Mouse (Mus musculus): ENCODE measurements around the gene Col23a1. TPM values are rescaled to one million over a fixed set of nuclear protein-coding genes. Genes with fewer than 3 reads are reported as not detected.
"Not testable (repeated sequence)": the region's sequence is repeated elsewhere in the genome, so short reads cannot be mapped to it uniquely, and the experiment has no call there.

The Col23a1 gene
- total RNA-seq, 2 experiments from 2014 or later: 11.1 TPM

DNA sequence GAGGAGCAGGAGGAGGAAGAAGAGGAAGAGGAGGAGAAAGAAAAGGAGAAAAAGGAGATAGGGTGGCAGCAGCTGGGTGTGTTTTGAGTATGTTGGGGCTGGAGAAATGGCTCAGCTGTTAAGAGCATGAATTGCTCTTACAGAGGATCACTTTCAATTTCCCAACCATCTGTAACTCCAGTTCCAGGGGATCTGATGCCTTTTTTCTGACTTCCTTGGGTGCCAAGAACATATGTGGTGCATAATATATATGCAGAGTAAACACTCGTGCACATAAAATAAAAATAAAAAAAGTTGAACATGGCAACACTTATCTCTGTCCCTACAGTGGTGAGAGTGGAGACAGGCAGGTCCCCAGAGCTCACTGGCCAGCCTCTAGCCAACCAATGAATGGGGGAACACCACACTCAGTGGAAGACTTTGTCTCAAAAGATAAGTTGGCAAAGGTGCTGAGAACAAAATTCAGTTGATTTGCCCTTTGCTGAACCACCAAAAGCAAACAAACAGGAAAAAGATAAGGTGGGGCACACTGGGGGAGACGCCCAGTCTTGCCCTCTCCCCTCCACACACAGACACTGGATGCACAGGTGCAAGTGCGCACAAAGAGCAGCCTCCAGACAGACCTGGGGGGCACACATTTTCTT, 319.7 kb downstream of the Col23a1 start:
- DNase-seq: no peak
- intact Hi-C loops (cut with DNase I): no loop called here

DNA sequence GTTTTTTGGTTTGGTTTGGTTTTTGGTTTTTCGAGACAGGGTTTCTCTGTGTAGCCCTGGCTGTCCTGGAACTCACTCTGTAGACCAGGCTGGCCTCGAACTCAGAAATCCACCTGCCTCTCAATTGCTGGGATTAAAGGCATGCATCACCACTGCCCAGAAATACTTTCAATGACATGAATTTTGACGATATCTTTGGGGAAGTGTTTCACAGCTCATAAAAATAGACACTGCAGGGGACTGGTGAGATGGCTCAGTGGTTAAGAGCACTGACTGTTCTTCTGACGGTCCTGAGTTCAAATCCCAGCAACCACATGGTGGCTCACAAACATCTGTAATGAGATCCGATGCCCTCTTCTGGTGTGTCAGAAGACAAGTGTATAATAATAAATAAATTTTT, 320.2 kb downstream of the Col23a1 start:
- intact Hi-C loops (cut with DNase I); DNase-seq: not testable (repeated sequence)

DNA sequence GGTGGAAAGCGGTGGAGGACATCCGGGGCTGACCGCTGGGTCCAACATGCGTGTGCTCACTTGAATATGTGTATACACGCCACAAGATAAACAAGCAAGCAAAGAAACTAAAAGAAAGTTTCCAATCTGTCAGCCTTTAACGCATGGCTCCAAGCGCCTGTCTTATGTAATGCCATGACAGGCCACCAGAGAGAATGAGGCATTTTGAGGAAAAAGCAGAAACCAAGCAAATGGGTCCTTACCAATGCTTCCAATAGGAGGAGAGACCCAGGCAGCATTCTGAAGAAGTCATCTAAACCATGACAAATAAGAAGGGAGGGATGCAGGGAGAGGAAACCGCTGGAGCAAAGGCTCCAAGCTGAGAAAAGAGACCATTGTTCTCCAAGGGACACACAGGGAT, 324.5 kb downstream of the Col23a1 start:
- no peak for DNase-seq
- intact Hi-C loops (cut with DNase I): no loop called here

DNA sequence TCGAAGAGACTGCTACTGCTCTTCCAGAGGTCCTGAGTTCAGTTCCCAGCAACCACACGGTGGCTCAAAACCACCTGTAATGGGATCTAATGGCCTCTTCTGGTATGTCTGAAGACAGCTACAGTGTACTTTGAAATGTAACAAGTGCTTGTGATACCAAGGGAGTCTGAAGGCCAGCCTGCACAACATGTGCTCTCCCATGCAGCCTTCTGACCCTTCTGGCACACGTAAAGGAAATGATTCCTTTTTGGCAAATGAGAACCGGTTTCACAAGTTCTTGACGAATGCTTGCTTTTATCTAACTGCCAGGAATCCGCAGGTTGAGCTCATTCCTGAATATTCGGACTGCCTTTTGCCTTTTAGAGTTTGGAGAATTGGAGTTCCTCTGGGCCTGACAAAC, 325.4 kb downstream of the Col23a1 start:
- DNase-seq: no peak
- intact Hi-C loops (cut with DNase I): loop anchor here (5.0 kb wide), 1 partner anchor 67 kb away; no protein-coding TSS in a partner anchor

DNA sequence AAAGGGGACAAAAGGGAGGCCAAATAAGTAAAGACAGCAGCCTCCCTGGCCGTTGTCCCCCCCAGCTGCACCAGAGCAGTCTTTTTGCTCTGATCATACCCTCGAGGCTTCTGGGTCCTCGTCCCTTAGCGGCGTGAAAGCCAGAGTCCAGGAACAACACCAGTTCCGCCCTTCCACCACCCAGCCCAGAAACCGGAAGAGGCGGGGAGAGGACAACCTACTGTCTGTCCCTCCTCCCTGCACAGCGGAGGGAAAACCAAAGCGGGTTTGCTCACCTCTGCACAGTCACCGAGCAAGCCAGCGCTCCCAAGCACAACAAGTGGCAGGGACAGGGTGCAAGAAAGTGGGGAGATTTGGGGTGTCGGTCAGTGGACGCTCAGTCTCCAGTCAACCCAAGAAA, 325.9 kb downstream of the Col23a1 start:
- intact Hi-C loops (cut with DNase I): loop anchor here (5.0 kb wide), 1 partner anchor 67 kb away; no protein-coding TSS in a partner anchor
- DNase-seq: peak; percentile 34

DNA sequence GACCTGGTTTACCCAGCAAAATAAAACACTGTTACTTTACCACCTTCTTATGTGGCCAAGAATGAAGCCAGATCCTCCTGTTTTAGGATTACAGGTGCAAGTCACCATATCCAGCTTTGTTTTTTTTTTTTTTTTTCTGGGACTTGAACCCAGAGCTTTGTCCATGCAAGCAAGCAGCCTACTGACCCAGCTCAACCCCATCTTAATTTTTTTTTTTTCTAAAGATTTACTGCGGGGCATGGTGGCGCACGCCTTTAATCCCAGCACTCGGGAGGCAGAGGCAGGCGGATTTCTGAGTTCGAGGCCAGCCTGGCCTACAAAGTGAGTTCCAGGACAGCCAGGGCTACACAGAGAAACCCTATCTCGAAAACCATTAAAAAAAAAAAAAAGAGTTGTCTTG, 326.4 kb downstream of the Col23a1 start:
- not testable (repeated sequence) for DNase-seq
- intact Hi-C loops (cut with DNase I): loop anchor here (5.0 kb wide), 1 partner anchor 66 kb away; no protein-coding TSS in a partner anchor

DNA sequence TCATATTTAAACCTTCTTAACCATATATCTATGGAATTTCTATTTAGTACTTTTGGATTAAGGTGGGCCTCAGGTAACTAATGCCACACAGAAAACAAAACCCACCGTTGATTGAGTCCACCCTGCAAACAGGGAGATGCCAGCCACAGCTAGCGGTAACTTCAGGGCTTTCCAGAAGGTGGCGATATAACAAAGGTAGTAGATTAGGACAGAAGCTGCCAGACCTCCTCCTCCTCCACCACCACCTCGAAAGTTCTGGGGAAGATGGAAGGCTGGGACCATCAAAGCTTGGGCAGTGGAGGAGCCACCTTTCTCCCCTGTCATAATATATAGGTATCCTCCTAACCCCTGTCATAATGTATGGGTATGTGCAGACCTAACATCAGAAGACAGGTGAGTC, 328.0 kb downstream of the Col23a1 start:
- intact Hi-C loops (cut with DNase I): loop anchor here (5.0 kb wide), 1 partner anchor 65 kb away; no protein-coding TSS in a partner anchor
- DNase-seq: peak; percentile 75

DNA sequence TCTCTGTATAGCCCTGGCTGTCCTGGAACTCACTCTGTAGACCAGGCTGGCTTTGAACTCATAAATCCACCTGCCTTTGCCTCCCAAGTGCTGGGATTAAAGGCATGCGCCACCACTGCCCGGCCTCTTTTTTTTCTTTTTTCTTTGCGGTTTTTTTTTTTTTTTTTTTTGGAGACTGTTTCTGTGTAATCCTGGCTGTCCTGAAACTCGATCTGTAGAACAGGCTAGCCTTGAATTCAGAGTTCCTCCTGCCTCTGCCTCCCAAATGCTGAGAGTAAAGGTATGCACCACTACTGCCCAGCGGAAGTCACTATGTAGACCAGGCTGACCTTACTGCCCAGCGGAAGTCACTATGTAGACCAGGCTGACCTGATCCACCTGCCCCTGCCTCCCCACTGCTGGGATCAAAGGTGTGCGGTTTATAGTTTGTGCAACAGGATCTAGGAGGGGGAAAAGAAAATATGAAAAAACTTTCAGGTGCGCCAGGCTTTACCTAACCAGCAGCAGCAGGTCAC, 329.2 kb downstream of the Col23a1 start:
- DNase-seq: no peak
- intact Hi-C loops (cut with DNase I): loop anchor here (5.0 kb wide), 1 partner anchor 63 kb away; no protein-coding TSS in a partner anchor

DNA sequence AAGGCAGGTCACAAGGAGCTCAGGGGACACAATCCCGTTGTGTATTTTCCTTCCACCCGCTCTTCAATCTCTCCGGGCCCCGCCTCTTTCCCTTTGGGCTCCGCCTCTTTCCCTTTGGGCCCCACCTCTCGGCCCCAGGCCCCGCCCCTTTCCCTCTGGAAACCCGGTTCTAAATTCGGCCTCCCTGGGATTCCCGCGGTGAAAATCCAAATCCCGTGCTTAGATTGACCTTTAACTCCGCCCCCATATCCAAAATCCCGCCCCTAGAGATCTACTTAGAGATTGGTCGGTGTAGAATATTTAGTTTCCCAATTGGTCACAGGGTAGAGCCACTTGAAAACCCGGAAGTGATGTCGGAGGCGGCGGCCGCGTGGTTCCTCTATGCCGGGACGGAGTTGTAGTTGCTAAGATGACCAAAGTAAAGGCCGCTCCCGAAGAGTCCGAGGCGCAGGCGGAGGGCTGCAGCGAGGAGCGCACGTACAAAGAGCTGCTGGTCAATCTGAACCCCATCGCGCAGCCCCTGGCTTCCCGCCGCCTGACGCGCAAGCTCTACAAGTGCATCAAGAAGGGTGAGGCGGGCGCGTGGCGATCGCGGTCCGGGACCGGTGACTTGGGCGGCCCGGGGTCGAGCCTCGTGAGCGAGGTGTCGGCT, 329.8 kb downstream of the Col23a1 start, which contains the start of gene Nhp2:
Nhp2 (plus strand) TSS at position 327 of the 652 bp plus-strand sequence.
- intact Hi-C loops (cut with DNase I): loop anchor here (5.0 kb wide), 1 partner anchor 63 kb away; no protein-coding TSS in a partner anchor
- peak; percentile 96 for DNase-seq

DNA sequence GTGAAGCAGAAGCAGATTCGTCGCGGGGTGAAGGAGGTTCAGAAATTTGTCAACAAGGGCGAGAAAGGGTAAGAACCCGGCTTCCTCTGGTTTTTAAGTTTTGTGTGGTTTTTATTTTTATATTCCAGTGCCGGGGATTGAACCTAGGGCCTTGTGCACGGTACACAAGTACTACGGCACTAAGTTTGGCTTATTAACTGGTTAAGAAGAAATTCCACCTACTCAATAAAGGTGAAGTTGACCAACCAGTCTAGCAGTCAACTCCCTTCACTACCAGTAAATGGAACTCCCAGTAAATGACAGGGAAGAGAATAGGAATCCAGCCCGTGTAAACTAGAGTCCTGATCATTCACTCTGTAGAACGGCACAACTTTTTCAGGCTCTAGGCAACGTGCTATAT, 330.4 kb downstream of the Col23a1 start:
- intact Hi-C loops (cut with DNase I): no loop called here

DNA sequence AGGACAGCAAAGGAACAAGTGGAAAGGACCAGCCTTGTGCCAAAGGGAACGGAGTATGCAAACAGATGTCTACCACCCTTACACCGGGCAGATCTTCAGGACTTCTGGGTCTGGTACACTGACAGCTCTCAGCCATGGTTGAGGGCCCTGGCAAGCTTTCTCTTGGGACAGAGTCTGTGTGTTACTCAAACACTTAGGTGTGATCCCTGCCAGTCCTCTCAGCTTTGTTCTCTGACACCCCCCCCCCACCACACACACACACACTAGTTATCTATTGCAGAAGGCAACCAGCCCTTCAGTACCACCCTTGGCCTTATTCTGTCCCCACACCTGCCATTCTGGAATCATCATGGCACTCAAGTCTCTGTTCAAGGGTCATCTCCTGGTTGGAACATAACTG, 332.1 kb downstream of the Col23a1 start:
- no peak for DNase-seq
- intact Hi-C loops (cut with DNase I): no loop called here

More for the DNA sequence above, 330.4 kb downstream of the Col23a1 start:
- DNase-seq: no peak

DNA sequence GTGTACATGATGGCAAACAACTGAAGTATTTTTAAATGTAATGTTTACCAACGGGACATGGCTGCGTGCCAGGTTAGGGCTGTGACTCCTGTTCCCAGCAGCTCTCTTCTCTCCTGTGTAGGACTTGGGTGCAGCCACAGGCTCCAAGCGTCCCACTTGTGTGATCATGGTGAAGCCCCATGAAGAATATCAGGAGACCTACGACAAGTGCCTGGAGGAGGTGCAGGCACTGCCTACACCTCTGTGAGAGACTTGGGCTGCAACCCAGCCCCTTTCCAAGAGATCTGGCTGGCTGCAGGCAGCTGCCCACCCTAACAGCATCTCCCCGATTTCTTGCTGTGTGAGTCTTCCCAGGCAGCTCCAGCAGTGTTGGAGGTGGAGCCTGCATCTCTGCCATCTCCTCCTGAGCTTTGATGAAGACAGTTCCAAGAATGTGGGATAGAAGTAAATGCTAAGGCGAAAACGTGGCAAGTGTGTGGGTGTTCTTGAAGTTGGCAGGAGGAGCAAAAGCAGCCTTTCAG, 333.3 kb downstream of the Col23a1 start:
- intact Hi-C loops (cut with DNase I): no loop called here
- DNase-seq: no peak

DNA sequence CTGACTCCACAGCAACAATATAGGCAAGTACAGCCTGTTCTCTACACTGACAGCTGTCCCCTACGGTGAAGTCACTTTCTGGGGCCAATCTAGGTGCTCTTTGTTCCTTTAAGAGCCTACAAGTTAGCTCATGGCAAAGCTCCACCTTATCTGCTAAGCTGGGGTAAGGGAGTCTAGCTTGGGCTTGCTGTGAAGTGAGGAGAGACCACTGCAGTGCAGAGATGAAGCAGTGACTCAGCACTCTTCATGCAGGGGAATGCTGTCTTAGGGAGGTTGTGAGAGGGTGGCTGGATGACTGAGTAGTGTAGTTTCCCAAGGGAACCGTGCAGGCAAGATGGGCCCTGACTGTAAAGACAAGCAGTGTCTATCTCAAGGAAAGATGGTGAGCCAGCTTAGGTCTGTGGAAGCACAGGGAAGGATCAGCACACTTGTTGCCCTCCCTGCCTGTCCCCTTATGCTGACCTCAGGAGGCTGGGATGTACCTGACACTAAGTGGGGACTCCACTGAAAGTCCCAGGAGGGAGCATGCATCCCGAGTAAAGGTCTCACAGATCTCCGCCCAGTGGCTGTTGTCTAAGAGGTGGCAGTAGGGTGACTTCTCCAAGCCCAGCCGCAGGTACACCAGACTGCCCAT, 335.6 kb downstream of the Col23a1 start:
- DNase-seq: no peak

DNA sequence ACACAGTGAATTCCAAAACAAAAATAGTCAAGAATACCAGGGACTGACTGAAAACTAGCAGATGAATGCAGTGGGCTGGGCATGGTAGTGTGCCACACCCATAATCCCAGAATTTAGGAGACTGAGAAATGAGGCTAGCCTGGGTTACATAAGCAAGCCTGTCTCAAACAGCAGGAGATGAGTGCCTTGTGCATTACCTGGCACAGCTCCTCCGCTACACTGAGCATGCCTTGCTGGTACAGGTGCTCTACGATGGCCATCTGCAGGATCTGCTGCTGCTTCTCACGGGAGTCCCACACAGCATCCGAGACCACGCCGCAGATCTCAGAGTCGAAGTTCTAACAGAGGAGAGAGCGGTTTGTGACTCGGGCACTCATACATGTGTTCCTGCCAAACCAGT, 337.7 kb downstream of the Col23a1 start:
- DNase-seq: no peak

More for the DNA sequence above, 335.6 kb downstream of the Col23a1 start:
- intact Hi-C loops (cut with DNase I): no loop called here

DNA sequence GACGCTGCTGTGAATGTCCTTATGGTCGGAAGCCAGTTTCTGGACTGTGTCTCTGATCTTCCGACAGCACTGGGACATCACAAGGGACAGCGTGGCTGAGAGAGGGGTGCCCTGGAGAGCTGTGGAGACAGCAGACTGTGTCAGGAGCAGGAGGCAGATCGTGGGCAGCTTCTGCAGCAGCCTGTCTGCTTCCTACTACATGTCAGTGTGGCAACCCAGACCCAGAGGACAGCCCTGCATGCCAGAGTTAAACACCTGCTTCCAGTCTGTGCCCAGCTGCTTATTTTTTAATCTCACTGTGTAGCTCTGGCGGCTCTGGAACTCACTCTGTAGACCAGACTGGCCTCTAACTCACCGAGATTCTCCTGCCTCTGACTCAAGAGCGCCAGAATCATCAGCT, 338.2 kb downstream of the Col23a1 start:
- no peak for DNase-seq
- intact Hi-C loops (cut with DNase I): no loop called here

More for the DNA sequence above, 337.7 kb downstream of the Col23a1 start:
- intact Hi-C loops (cut with DNase I): no loop called here

DNA sequence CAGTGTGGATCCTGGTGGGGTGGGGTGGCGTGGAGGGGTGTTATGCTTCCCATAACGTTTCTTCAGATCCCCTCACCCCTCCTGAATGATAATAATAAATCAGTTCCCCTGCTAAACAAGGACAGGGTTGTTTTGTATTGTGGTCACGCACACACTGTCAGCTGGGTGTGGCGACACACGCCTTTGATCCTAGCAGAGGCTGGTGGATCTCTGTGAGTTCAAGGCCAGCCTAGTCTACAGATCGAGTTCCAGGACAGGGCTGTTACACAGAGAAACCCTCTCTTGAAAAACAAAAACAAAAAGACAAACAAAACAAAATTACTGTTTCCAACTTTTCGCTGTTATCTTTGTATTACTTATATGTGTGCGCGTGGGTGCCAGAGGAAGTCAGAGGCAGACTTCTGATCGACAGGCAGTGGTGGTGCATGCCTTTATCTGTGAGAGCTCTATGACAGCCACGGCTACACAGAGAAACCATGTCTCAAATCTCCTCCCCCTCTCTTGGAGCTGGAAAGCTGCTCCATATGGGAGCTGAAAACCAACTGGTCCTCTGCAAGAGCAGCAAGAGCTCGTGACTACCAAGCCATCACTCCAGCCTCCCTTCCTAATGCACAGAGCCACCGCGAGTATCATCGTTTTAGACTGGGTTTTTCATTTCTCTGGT, 340.1 kb downstream of the Col23a1 start:
- intact Hi-C loops (cut with DNase I): no loop called here
- DNase-seq: no peak

DNA sequence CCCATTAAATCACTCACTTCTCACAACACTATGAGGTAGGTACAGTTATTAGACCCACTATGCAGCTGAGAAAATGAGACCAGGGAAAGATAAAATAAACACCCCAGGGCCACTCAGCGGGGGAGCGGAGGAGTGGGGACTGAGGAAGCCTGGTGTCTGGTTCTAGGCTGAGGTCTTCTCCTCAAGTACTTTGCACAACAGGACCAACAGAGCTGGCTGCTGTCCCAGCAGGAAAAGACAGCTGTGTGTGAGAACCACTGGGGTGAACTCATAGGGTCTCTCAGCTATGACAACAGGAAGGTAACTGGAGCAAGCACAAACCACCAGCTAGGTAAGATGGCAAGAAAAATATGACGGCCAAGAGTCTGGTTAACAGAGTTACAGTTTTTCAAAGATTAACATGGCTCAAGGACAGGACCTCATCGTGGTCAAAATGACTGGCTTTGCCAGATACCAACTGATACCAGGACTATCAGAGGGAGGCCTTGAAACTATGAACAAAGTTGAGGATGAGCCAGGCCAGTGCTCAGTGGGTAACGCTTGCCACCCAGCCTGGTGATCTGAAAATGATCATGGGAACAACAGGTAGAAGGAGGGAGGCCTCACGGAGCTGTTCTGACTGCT, 342.5 kb downstream of the Col23a1 start:
- no peak for DNase-seq
- intact Hi-C loops (cut with DNase I): no loop called here

DNA sequence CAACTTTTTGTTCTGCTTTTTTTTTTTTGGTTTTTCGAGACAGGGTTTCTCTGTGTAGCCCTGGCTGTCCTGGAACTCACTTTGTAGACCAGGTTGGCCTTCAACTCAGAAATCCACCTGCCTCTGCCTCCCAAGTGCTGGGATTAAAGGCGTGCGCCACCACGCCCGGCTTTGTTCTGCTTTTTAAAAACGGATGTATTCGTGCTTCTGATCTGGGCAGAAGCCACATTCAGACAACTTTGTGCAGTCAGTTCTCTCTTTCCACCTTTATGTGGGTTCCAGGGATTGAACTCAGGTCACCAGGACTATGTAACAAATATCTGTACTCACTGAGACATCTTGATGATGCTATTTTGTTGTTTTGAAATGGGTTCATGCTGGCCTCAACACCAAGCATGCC, 343.5 kb downstream of the Col23a1 start:
- intact Hi-C loops (cut with DNase I); DNase-seq: not testable (repeated sequence)

Measured in left cerebral cortex, postnatal 4 days (tissue).